Mouse (Mus musculus) bone marrow macrophage, adult 2 months (primary cell): ENCODE measurements around the gene Rexo1.

Source experiments
- CTCF ChIP-seq: IDR thresholded peaks from 2 replicates; pipeline ENCODE4 v1.5.1; 2012; ENCODE audit warnings: low read depth, mild to moderate bottlenecking, low read length, moderate library complexity
- POLR2A ChIP-seq: IDR thresholded peaks from 2 replicates; pipeline ENCODE4 v1.6.1; 2012; ENCODE audit warnings: mild to moderate bottlenecking, low read depth, low read length, borderline replicate concordance

DNA sequence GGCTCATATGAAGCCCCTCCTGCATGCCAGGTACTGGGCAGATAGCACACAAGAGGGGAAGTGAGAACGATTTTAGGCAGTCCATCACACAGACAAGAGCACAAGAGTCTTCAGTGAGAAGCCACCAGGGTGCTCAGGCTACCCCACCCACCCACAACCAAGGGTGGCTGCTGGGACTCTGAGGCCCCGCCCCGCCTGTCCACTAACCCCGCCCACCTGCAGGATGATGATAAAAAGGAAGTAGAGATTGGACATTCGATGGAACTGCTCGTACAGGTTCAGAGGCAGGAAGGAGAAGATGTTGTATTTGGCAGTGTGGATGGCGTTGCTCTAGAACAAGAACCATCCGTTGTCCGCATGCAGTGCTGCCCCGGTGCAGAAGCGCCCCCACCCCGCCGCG lies 26.3 kb downstream of the Rexo1 start:
- no peak for TF ChIP-seq POLR2A
- no peak for TF ChIP-seq CTCF
